Mouse (Mus musculus): ENCODE measurements around the gene Hscb.
"Not testable (repeated sequence)": the region's sequence is repeated elsewhere in the genome, so short reads cannot be mapped to it uniquely, and the experiment has no call there.

Gene Hscb
- long read RNA-seq, experiment 1, transcript Hscb-201 (6 exons, 804 nt), result major isoform, 7 of 7 reads
- long read RNA-seq, experiment 1, partial matches to known transcripts, result 0 of 7 reads
- long read RNA-seq, experiment 1, other reads (novel, unspliced or antisense), result 0 of 7 reads
- long read RNA-seq, experiment 2, transcript Hscb-201 (6 exons, 804 nt), result major isoform, 5 of 7 reads
- long read RNA-seq, experiment 2, partial matches to known transcripts, result 0 of 7 reads
- long read RNA-seq, experiment 2, other reads (novel, unspliced or antisense), result 2 of 7 reads

GRCm38 (mm10) chr5:110839678-110840365, at the start of gene Hscb, which contains the start of gene Chek2:
TSS of gene Hscb (minus strand) at chr5:110839777.
TSS of gene Chek2 (plus strand) at chr5:110839979.
- intact Hi-C loops (cut with DNase I), result loop anchor here (10.0 kb wide), 1 partner anchor 425 kb away; no protein-coding TSS in a partner anchor

- intact Hi-C loops (cut with DNase I), result no loop called here
Observed at GRCm38 (mm10) chr5:110888596-110888995, 49.0 kb upstream of the Hscb start.

- intact Hi-C loops (cut with DNase I), result no loop called here
Observed at GRCm38 (mm10) chr5:110879584-110880374, 40.2 kb upstream of the Hscb start, which contains the start of gene Ttc28. TSS of gene Ttc28 (plus strand) at chr5:110879803.

DNA sequence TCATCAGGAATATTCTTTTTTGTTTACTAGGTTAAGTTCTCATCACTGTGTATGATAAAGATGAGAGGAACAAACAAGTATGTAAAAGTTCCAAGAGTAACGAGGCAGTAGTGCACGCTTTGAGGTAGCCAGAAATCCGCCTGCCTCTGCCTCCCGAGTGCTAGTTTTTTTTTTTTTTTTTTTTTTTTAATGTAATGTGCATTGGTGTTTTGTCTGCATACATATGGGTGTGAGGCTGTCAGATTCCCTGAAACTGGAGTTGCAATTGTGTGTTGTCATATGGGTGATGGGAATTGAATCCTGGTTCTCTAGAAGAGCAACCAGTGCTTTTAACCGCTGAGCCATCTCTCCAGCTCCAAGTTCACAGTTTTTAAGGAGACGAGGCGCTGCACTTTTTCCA, 39.5 kb upstream of the Hscb start:
- intact Hi-C loops (cut with DNase I), result no loop called here

DNA sequence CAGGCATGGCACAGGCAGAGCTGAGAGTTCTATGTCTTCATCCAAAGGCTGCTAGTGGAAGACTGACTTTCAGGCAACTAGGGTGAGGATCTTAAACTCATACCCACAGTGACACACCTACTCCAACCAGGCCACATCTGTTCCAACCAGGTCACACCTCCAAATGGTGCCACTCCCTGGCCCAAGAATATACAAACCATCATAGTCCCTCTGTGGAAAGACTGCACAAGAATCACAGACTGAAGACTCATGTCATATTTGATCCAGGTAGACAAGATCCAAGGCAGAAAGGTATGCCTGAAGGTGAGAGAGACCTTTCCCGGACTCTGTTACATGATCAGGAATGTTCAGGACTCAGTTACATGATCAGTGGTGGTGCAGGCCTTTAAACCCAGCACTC, 38.9 kb upstream of the Hscb start:
- intact Hi-C loops (cut with DNase I), result not testable (repeated sequence)

GRCm38 (mm10) chr5:110877666-110878505, 38.3 kb upstream of the Hscb start:
- intact Hi-C loops (cut with DNase I), result no loop called here

DNA sequence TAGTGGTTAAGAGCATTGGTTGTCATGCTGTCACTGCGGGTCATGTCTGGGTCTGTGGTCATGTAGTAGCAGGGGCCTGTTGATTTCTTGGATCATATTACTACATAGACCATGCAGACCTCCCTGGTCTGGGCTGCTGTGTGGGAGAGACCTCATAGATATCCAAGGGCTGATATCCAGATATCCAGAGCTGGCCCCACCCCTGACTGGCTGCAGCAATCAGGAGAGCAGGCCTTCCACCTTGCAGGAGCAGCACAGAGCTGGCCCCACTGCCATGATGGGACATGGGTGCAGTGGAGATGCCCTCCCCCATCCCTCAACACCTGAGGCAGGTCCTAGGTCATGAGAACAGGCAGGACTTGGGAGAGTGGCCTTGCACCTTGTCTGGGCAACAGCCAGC, 35.7 kb upstream of the Hscb start:
- intact Hi-C loops (cut with DNase I), result no loop called here

DNA sequence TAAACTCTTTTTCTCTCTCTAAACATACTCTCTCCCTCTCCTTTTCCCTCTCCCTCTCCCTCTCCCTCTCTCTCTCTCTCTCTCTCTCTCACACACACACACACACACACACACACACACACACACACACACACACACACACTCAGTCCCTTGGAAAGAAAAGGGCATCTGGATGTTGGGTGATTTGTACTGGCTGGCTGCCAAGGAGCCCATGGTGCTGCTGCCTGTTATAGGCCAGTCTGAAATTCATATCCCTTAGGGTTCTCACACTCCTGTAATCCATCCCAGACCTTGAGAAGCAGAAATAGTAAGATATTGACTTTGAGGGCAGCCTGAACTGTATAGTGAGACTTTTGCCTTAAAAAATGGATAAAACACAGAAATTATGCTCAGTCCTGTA, 35.1 kb upstream of the Hscb start:
- intact Hi-C loops (cut with DNase I), result no loop called here

DNA sequence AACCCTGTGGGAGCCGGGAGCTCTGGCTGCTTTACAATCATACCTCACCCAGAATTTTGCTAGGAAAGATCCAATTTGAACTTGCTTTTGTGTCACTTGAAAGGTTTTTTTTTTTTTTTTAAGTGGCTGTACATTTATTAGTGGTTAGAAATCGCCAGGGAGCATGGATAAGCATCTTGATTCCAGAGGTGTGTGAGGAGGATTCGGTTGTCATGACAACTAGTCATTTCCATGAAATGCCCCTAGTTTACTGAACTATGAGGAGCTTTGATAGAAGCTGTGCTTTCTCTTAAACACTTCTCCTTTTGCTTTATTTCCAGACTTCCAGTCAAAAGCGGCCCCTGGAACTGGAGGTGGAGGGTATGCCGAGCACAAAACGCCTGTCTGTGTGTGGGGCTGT, 33.6 kb upstream of the Hscb start:
- intact Hi-C loops (cut with DNase I), result no loop called here

GRCm38 (mm10) chr5:110869242-110869669, 29.7 kb upstream of the Hscb start:
- intact Hi-C loops (cut with DNase I), result no loop called here

- intact Hi-C loops (cut with DNase I), result no loop called here
Observed at GRCm38 (mm10) chr5:110868460-110868859, 28.9 kb upstream of the Hscb start.

DNA sequence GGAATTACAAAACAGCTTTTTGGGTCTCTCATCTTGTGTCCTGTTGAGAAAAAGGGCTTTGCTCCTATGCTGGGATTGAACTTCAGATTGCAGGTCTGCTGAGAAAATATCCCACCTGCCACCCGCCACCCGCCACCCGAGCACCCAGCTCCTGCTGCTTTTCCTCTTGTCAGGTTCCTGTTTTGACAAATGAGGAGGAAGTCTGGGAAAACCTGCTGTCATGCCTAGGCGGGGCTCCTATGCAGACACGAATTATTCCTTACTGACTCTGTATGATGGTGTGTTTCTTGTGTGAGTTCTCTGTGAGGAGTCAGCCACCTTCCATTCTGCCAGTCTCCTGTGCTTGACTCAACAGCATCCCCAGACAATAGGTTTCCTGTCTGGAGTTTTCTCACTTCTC, 20.9 kb upstream of the Hscb start:
- intact Hi-C loops (cut with DNase I), result no loop called here

GRCm38 (mm10) chr5:110859013-110859650, 19.6 kb upstream of the Hscb start:
- intact Hi-C loops (cut with DNase I), result no loop called here

DNA sequence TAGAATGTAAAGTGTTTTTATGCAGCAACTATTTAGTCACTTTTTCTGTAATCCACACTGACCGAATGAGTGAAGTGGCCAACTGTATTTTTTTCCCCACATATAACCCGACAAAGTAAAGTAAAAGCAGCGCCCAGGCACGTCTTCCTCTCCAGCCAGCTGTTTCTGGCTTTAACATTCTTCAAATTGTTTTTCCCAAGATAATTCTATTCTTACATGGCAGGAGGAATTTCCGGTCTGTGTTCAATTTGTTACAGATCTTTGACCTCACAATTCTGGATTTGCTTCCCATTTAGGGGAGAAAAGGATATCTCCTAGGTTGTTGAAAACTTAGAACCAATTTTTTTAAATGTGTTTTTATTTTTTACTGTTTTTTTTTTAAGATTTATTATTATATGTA, 17.5 kb upstream of the Hscb start:
- intact Hi-C loops (cut with DNase I), result no loop called here

GRCm38 (mm10) chr5:110852990-110853389, 13.4 kb upstream of the Hscb start:
- intact Hi-C loops (cut with DNase I), result no loop called here

DNA sequence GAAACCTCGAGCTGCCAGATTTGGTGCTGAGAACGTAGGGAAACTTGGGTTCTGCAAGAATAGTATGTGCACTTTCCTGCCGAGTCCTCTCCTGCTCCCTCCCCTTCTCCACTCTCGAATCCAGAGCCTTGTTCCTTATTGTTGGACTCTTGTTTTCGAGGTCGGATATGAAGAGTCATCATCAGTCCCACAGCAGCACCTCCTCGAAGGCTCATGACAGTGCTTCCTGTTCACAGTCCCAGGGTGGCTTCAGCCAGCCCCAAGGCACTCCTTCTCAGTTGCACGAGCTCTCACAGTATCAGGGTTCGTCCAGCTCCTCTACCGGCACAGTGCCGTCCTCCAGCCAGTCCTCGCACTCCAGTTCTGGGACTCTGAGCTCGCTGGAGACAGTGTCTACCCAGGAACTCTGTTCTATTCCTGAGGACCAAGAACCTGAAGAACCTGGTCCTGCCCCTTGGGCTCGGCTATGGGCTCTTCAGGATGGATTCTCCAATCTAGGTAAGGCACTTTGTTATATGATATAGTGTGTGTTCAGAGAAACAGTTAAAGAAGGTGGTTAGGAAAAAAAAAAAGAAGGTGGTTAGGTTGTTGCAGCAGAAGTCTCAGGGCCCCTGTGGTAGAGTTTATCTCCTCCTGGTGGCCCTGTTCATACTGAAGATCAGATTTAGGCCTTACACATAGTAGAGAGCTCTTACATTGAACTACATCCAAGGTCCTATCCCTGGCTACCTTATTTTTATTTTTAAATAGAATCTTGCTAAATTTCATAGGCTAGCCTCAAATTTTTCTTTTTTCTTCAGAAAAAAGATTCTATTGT, 1.7 kb upstream of the Hscb start:
- intact Hi-C loops (cut with DNase I), result no loop called here

- intact Hi-C loops (cut with DNase I), result no loop called here
Observed at GRCm38 (mm10) chr5:110840465-110840864, 888 bp upstream of the Hscb start.

DNA sequence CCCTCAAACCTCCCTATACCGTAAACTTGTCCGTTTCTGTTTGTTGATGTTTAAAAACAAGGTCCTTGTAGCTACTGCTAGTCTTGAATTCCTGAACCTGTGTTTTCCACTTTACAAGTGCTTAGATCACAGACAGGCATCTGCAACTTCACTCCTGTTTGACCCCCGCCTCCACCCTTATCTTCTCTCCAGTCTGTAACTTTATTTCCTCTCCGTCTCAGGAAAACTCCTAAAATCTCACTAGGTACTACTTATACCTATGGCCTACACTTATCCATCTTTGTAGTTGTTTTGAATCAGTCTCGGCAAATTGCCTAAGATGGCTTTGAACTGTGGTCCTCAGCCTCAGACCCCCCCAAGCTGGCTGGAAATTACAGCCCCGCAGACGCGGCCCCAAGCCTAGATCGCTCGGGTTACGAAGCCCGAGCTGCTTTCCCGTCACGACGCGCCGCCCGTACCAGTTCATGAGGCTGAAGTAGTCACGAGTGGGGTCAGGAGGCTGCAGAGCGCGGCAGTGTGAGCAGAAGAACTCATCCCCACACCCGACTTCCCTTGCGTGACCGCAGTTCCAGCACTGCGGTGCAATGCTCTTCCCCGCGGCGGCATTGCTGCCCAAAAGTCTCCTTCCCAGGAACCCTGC, 419 bp downstream of the Hscb start:
- intact Hi-C loops (cut with DNase I), result loop anchor here (10.0 kb wide), 1 partner anchor 426 kb away; no protein-coding TSS in a partner anchor

DNA sequence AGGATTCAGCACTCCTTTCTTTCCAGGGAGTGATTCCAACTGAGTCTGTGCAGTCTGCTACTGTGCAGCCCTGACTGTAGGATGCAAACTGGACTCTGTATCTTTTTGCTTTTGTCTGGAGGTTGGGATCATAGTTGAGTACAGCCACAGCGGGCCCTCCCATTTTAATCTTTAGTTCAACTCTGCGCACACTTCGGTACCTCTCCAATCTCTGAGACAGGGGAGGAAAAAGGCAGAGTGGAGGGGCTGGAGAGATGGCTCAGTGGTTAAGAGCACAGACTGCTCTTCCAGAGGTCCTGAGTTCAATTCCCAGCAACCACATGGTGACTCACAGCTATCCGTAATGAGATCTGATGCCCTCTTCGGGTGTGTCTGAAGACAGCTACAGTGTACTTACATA, 1.6 kb downstream of the Hscb start:
- intact Hi-C loops (cut with DNase I), result loop anchor here (10.0 kb wide), 1 partner anchor 427 kb away; no protein-coding TSS in a partner anchor

Measured in adrenal gland (tissue).